Mouse (Mus musculus) thymus, postnatal 14 days (tissue): Measurements from ENCODE around the gene Mettl3.
"Not testable (repeated sequence)": the region's sequence is repeated elsewhere in the genome, so short reads cannot be mapped to it uniquely, and the experiment has no call there.

Source experiments
- DNase-seq: peaks from one replicate; pipeline ENCODE4 v3.0.0; 2021

Gene Mettl3

GRCm38 (mm10) chr14:52304644-52305271 lies at the start of gene Mettl3:
Gene Mettl3 (minus strand): TSS chr14:52305128.
- DNase-seq: peak; percentile 89

DNA sequence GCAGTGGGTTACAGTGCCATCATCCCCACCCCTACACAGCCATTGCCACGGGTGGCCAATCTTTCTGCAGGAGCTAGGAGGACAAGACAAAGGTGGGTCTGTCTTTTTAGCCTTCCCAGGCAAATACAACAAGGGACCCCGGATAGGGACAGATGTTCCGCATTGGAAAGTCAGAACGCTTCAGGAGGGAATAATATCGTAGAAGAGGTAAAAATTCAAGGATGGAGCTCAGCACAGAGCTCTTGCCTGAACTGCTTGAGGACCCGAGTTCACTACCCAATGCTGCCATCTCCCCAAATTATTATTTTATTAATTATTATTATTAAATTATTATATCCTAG lies 34.6 kb upstream of the Mettl3 start:
- DNase-seq: no peak

GRCm38 (mm10) chr14:52338751-52339511 lies 34.0 kb upstream of the Mettl3 start:
- peak; percentile 75 for DNase-seq

DNA sequence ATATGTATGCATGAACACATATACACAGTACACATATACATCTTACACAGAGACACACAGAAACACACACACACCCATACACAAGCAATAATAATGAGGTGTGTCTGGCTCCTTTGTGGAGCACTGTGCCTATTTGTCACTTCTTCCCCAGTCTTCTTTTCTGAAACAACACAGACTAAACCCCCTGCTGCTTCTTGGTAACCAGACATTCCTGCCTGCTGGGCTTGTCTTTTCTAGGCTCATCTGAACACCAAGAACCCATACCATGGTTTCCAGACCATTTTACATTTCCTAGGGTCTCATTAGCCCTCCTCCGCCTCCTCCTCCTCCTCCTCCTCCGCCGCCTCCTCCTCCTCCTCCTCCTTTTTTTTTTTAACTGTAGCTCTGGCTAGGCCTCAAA lies 27.2 kb upstream of the Mettl3 start:
- DNase-seq: no peak

DNA sequence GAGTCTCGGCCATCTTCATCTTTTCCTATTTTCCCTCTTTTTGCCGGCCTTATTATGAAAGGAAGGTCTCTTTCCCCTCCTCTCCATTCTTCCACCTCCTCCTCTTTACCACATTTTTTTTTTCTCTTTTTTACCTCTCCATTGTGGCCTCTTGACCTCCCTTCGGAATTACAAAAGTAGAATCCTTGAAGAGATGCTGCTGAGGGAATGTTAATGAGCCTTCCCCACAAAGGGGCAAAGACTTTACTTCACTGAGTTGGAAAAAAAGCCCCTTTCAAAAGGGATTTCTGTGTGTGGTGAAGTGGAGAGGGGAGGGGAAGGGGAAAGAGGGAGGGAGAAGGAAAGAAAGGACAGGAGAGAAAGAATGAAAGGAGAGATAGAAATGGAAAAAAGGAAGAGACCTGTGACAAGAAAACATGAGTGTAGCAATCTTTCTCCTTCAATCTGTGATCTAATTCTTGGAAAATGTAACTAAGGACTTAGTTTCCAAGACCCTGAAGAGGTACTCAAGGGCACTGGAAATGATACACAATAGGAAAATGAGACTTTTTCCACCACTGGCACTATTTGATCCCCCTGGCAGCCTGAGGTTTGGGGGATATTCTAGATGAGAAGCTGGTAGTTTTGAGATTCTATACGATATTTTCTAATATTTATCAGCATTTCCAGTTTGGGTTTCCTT lies 26.3 kb upstream of the Mettl3 start:
- DNase-seq: no peak

DNA sequence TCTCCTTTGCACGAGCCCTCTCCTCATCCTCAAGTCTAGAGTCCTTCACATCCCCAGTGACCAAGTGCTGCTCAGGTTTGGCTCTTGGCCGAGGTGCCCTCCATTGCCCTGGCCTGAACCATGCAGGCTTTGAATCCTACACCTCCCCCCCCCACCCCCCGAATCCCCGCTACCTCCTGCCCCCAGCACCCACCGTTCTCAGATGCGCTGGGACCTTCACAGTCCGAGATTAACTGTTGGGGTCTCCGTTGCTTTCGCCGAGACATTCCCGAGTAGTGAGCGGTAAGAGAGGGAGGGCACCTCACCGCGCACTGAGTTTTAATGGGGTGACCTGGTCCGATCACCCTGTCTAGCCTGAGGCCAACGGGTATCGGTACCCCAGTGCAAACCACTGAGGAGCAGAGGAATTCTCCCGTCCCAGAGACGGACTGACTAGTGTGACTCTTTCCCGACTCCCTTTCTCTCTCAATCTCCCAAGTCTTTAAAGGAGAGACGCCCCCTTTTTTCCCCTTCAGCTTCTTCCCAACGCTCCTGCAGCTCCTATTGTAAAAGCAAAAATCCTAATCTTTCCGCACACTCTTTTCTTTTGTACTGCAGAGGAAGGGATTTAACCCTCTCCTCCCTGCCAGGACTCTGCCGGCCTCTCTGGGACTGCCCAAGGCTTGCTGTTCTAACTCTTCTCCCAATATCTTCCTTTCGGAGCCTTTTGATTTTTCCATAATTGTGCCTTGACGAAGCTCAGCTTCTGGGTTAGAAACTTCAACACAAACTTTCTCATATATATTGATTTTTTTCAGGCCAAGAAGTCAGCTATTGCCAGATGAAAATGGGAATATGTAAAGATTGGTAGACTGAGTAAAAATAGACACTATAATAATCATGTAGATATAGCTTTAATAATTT lies 23.2 kb upstream of the Mettl3 start, which contains the start of gene Sall2:
Gene Sall2, minus strand, starts transcription at position 853 of the 903 bp plus-strand sequence.
- DNase-seq: no peak

GRCm38 (mm10) chr14:52327375-52327901 lies 22.5 kb upstream of the Mettl3 start:
- DNase-seq: no peak

DNA sequence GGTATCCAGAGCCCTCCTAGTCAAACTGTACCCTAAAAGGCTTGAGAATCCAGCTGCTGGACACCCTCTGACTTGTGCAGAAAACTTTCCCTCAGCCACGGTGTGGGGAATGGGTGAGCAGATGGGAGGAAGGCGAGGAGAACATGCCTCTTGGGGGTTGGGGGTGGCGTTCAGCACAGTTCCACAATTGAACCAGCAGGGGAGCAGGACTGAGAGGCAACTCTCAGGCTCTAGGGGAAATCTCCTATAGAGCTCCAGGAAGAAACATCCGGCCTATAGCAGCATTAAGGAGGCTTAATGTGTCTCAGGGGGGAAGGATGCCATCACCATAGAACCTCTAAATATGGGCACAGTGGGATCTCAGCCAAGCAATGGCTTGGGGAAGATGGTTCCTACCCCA lies 21.0 kb upstream of the Mettl3 start:
- DNase-seq: no peak

DNA sequence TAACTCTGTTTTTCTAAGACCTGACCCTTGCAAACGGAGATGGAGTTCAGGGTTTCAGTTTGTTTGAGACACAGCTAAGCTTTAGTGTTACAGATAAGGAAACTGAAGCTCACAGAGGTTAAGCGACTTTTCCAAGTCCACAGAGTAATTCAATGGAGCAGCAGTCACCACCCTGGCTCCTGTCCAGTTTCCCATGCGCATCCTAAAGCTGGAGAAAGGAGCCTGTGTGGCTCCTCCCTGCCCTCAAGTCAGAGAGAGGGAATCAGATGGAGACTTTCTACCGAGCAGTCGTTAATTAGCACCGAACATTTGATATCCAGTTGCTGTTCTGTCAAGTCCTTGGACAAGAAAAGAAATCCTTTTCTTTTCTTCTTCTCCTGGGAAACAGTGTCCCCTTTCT lies 14.4 kb upstream of the Mettl3 start:
- DNase-seq: no peak

GRCm38 (mm10) chr14:52316441-52317225 lies 11.7 kb upstream of the Mettl3 start:
- no peak for DNase-seq

GRCm38 (mm10) chr14:52315792-52316440 lies 11.0 kb upstream of the Mettl3 start:
- peak; percentile 88 for DNase-seq

- peak; percentile 20 for DNase-seq
These were observed 10.4 kb upstream of the Mettl3 start for GRCm38 (mm10) chr14:52315283-52315780.

GRCm38 (mm10) chr14:52314808-52315150 lies 9.9 kb upstream of the Mettl3 start:
- no peak for DNase-seq

- no peak for DNase-seq
These were observed 9.2 kb upstream of the Mettl3 start for GRCm38 (mm10) chr14:52313931-52314807.

DNA sequence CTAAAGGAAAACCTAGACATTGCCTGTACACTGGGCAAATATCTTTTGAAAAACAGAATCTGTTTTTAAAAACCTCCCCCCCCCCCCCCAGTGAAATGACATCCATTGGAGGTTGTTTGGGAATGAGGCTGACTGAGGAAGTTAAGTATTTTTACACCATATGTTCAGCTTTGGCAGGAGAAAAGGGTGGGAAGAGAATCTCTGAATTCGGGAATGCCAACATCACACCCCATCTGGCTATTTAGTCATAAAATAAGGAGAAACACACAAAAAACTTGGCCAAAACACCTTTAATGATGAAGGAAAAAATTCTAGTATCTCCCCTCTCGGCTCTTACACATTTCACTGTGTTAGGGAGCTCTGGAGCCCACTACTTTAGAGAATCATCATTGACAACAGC lies 6.0 kb upstream of the Mettl3 start:
- DNase-seq: no peak

- peak; percentile 42 for DNase-seq
These were observed 5.4 kb upstream of the Mettl3 start for GRCm38 (mm10) chr14:52310343-52310742.

GRCm38 (mm10) chr14:52306100-52306499 lies 1.2 kb upstream of the Mettl3 start:
- DNase-seq: no peak

DNA sequence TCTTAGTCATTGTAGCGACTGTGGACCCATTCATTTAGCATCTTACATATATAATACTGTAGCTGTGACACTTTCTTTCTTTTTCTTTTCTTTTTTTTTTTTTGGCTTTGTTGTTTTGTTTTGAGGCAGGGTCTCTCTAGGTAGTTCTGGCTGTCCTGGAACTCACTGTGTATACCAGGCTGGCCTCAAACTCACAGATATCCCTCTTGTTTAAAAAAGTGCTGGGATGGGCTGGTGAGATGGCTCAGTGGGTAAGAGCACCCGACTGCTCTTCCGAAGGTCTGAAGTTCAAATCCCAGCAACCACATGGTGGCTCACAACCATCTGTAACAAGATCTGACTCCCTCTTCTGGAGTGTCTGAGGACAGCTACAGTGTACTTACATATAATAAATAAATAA lies 1.4 kb downstream of the Mettl3 start:
- not testable (repeated sequence) for DNase-seq

DNA sequence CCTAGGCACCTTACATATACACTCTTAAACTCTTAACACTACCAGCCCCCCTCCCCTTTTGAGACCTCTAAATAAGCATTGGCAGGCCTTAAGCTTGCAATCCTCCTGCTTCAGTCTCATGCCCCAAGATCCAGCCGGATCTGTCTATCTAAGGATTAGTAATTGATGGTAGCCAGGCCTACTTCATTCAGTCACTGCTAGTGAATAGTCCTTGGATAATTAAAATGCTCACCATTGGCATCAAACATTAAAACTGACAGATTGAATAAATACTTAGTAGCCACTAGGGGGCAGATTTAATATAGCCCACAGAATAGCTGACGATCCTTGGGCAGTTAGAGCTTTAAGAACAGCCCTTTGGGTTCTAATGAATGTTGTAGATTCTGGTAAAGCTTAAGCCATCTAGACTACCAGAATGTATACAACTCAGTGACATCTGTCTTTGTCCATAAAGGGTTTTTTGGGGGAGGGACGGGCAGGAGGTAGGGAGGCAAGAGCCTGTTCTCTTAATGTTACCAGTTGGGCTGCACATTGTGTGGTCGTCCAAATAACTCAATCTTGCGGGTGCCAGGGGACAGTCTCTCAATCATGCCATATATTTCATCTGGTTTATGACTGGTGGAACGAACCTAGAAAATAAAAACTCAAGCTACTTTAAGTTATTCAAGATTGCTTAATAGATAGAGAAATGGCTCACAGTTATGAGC lies 9.2 kb downstream of the Mettl3 start:
- no peak for DNase-seq
